Mouse (Mus musculus) E14TG2a.4 (cell line): ENCODE measurements at regions not wholly inside any gene's neighbourhood (a gene's known extent, or its start where the extent isn't known, plus 50 kb on each side); places are given as distances from the start of the nearest gene placed in this dataset.

Experiments used
- CTCF ChIP-seq: conservative IDR thresholded peaks from 2 replicates; pipeline ENCODE4 v1.5.1; 2014; ENCODE audit warnings: low read length
- NANOG ChIP-seq: IDR thresholded peaks from 2 replicates; pipeline ENCODE4 v1.6.1; 2014; ENCODE audit warnings: borderline replicate concordance, low read length, mixed read lengths

GRCm38 (mm10) chr2:161344018-161344417 lies 235.1 kb upstream of the Chd6 start:
- no peak for TF ChIP-seq CTCF
- no peak for TF ChIP-seq NANOG
